Mouse (Mus musculus) testis, adult 2 months (tissue): ENCODE measurements at regions not wholly inside any gene's neighbourhood (a gene's known extent, or its start where the extent isn't known, plus 50 kb on each side); places are given as distances from the start of the nearest gene placed in this dataset.

Source experiments
- H3K27ac ChIP-seq: fragments of 200-500 bp; 2 replicates; pipeline ENCODE4 v1.5.1; 2012; ENCODE audit warnings: low read depth, low read length; ENCODE audit not compliant: control insufficient read depth, insufficient read depth
- H3K27me3 ChIP-seq: fragments of 200-500 bp; 2 replicates; pipeline ENCODE4 v1.6.1; 2012; ENCODE audit warnings: mild to moderate bottlenecking, low read length, moderate library complexity; ENCODE audit not compliant: control insufficient read depth, insufficient read depth
- H3K36me3 ChIP-seq: fragments of 200-500 bp; 2 replicates; pipeline ENCODE4 v1.6.1; 2012; ENCODE audit warnings: mild to moderate bottlenecking, low read length; ENCODE audit not compliant: control insufficient read depth, insufficient read depth
- H3K4me1 ChIP-seq: fragments of 200-500 bp; 2 replicates; pipeline ENCODE4 v1.6.1; 2012; ENCODE audit warnings: low read length; ENCODE audit not compliant: control insufficient read depth, insufficient read depth
- H3K4me3 ChIP-seq: fragments of 200-500 bp; 2 replicates; pipeline ENCODE4 v1.5.1; 2012; ENCODE audit warnings: low read depth, mild to moderate bottlenecking, low read length, moderate library complexity, mixed read lengths; ENCODE audit not compliant: control insufficient read depth
- CTCF ChIP-seq: fragments of 200-500 bp; IDR thresholded peaks from 2 replicates; pipeline ENCODE4 v1.5.1; 2012; ENCODE audit warnings: low read depth, mild to moderate bottlenecking, inconsistent platforms, low read length, moderate library complexity; ENCODE audit not compliant: control insufficient read depth, insufficient read depth, insufficient replicate concordance
- POLR2A ChIP-seq: fragments of 200-500 bp; IDR thresholded peaks from 2 replicates; pipeline ENCODE4 v1.6.1; 2012; ENCODE audit warnings: low read depth, mild to moderate bottlenecking, inconsistent platforms, low read length, moderate library complexity; ENCODE audit not compliant: control insufficient read depth

DNA sequence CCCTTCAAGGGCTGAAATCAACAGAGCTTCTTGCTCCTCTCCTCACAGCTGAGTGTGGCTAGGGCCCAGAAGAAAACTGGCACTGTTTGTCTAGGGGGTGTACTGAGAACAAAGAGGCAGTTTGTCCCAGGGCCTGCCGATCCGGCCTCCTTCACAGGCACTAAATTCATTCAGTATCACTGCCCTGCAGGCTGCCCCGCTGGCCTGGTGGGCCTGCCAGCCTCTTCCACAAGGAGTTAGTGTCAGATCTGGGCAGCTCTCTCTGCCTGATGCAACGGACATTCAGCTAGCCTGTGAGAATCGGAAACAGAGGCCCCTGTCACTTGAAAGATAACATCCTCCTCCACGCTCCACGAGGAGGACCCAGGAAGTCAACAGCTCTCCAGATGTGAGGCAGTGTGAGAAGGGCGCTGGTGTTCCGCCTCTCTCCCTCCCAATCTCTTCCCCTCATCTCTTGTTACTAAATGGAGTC, 83.5 kb upstream of the Usp24 start:
- H3K27ac ChIP-seq, result no peak overlapping the region
- no peak for TF ChIP-seq POLR2A
- no peak for TF ChIP-seq CTCF
- no peak overlapping the region for H3K4me3 ChIP-seq
- no peaks in the 10 kb centered on the region for H3K27me3 ChIP-seq
- no peaks in the 10 kb centered on the region for H3K36me3 ChIP-seq
- no peaks in the 10 kb centered on the region for H3K4me1 ChIP-seq

DNA sequence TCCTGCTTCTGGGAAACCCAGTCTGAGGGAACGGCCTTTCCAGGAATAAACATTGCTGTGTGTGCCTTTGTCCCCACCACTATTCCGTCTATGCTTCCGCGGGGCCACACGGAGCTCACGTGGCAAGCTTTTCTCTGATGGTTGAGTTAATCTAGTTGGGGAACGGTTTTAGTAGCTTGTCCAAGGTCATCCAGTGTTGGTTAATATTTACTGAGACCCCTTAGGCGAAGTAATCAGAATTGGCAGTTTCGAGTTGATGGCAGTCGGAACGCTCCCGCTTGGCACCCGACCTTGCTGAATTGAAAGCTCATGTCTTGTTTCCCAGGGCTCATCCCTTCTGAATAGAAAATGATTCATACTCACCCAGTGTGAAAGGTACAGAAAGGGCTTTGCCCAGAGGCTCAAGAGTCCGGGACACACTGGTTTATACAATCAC, 71.6 kb upstream of the Usp24 start:
- no peak for TF ChIP-seq CTCF
- no peak for TF ChIP-seq POLR2A
- Histone ChIP-seq H3K4me1 (no peaks in the 10 kb centered on the region), H3K27ac (no peak overlapping the region), H3K36me3 (no peaks in the 10 kb centered on the region), H3K4me3 (no peak overlapping the region), H3K27me3 (no peaks in the 10 kb centered on the region)

DNA sequence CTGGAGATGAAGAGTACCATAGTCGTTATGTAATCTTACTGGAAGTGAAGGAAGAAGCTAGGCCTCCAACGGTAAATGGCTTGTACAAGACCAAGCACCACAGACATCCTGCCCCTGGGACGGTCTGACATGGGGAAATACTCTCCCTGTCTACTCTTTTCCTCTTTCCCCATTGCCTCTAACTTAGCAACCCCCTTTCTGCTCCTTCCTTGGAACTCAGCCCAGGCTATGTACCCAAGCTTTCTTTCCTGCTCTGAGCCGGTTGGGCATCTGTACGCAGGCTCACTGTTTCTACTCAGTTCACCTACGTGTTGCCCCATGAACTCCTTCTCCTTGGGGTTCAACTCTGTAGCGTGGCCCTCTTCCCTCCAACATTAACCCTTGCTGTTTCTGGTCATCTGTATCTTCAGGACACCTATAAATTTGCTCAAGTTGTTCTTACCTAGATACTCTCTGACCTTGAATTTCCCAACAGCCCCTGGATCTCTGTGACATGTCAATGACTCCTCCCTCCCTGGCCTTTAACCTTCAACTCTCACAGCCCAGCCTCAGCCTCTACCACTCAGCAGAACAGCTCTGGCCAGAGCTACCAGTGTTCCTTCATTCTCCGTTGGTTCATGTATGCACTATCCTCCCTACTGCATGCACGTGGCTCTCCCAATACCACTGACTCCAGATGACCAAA, 71.0 kb upstream of the Usp24 start:
- Histone ChIP-seq H3K27ac (no peak overlapping the region), H3K36me3 (no peaks in the 10 kb centered on the region), H3K4me3 (no peak overlapping the region), H3K4me1 (no peaks in the 10 kb centered on the region), H3K27me3 (no peaks in the 10 kb centered on the region)
- TF ChIP-seq CTCF (no peak), POLR2A (no peak)

DNA sequence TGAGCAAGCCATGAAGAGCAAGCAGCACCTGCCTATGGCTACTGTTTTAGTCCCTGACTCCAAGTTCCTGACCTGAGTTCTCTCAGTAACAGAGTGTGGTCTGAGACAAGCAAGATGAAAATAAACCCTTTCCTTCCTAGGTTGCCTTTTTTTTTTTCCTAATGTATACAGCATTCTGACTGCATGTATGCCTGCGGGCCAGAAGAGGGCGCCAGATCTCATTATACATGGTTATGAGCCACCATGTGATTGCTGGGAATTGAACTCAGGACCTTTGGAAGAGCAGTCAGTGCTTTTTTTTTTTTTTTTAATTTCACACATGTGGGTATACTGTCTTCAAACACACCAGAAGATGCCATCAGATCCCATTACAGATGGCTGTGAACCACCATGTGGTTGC, 69.3 kb upstream of the Usp24 start:
- Histone ChIP-seq H3K27me3 (no peaks in the 10 kb centered on the region), H3K4me3 (no peak overlapping the region), H3K36me3 (no peaks in the 10 kb centered on the region), H3K4me1 (no peaks in the 10 kb centered on the region), H3K27ac (no peak overlapping the region)
- TF ChIP-seq CTCF, result no peak
- no peak for TF ChIP-seq POLR2A

DNA sequence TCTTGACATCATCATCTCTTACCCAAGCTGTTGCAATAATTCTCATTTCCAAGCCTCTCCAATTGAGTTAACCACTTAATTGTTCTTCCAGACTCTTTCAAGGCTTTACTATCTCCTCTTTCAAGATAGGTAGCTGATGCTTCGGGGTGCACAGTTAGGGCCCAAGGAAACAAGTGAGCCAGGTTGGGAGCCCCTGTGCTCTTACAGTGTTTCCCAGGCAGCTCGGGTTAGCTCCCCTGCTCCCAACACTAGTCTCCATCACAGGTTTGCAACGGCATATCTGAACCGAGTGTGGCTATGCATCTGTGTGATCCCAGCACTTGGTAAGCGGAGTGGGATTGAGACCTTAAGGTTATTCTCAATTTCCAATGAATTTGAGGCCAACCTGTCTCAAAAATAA, 68.6 kb upstream of the Usp24 start:
- Histone ChIP-seq H3K27ac (no peak overlapping the region), H3K4me3 (no peak overlapping the region), H3K36me3 (no peaks in the 10 kb centered on the region), H3K4me1 (no peaks in the 10 kb centered on the region), H3K27me3 (no peaks in the 10 kb centered on the region)
- TF ChIP-seq CTCF (no peak), POLR2A (no peak)

DNA sequence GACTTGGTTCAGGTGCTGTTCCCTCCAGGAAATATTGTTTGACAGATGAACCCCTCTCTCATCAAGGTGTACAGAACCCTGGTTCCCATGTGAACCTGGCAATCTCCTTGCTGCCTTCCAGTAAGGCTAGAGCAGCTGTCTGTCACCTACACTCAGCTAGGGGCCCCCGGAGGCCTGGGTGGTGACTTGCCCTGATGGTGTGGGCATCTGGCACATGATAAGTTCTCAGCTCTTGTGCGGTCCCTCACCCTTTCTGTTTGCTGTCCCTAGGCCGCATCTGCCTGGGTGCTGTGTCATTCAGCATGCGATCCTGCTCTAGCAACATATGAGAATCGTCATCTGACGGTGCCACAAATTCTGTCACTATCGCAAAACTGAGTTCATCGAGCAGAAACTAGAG, 67.7 kb upstream of the Usp24 start:
- Histone ChIP-seq H3K4me3 (no peak overlapping the region), H3K36me3 (no peaks in the 10 kb centered on the region), H3K27me3 (no peaks in the 10 kb centered on the region), H3K27ac (no peak overlapping the region), H3K4me1 (no peaks in the 10 kb centered on the region)
- TF ChIP-seq POLR2A (no peak), CTCF (no peak)

DNA sequence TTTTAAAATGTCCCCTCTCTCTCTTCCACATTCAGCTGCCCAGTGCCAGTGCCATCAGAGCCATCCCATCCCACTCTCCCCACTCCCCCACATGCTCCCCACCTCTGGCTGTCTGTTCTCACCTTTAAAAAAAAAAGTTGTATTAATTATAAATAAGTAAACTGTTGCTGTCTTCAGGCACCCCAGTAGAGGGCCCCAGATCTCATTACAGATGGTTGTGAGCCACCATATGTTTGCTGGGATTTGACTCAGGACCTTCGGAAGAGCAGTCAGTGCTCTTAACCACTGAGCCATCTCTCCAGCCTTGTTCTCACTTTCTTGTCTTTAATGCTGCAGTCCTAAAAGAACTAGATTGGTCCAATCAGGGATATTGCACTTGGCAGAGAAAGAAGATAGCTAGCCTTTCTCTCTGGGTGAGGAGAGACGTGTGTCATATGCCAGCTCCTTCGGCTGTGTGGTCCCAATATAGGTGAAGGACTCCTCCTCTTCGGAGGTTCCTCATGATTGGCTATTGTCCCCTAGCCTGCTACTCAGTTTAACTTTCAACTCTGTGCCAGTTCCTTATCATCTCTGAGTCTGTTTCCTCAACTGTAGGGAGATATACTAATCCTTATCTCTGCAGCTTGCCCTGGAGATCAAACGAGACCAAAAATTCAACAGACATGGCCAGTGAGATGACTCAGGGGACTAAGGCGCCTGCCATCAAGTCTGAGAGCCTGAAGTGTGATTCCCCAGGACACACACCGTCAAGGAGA, 66.8 kb upstream of the Usp24 start:
- H3K36me3 ChIP-seq, result no peaks in the 10 kb centered on the region
- TF ChIP-seq POLR2A (no peak), CTCF (no peak)
- H3K27ac ChIP-seq, result no peak overlapping the region
- H3K4me3 ChIP-seq, result no peak overlapping the region
- no peaks in the 10 kb centered on the region for H3K27me3 ChIP-seq
- H3K4me1 ChIP-seq, result no peaks in the 10 kb centered on the region

DNA sequence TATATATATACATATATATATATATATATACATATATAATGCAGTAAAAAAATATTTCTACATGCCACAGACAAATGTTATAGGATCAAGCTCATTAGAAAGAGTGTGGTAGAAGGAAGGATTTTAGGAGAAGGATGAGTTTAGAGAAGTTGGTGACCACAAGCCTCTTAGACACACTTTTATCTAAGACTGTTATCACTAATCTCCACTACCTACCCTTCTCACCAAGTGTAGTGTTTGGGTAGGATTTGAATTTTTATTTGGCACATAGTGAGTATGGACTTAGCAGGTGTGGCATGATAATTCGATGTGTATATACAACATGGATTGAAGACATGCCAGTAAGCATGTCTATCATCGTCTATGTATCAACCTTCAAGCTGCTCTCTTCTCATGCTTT, 66.0 kb upstream of the Usp24 start:
- Histone ChIP-seq H3K4me3 (no peak overlapping the region), H3K27me3 (no peaks in the 10 kb centered on the region), H3K36me3 (no peaks in the 10 kb centered on the region), H3K27ac (no peak overlapping the region), H3K4me1 (no peaks in the 10 kb centered on the region)
- no peak for TF ChIP-seq CTCF
- no peak for TF ChIP-seq POLR2A
